Mouse (Mus musculus) urinary bladder, postnatal 10 days (tissue): ENCODE data around the gene Plekhn1.

Experiments used
- DNase-seq: peaks from one replicate; pipeline ENCODE4 v3.0.0; 2022; ENCODE audit warnings: low spot score

The Plekhn1 gene

GRCm38 (mm10) chr4:156184291-156184954 is 50.2 kb downstream of the Plekhn1 start:
- no peak for DNase-seq

DNA sequence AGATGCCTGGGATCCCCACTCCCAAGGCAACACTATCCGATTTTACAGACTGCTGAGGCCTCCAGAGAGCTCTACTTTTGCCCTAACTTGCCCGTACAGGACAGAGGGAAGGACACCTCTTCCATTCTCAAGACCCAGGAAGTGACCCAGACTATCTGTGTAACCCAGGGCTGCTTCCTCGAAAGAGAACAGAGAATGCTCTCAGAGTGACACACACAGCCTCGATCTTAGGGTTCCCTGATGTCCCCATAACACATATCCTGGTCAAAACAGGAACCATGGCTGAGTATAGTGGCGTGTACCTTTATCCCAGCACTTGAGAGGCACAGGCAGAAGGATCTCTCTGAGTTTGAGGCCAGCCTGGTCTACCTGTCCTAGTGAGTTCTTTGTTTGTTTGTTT is 50.9 kb downstream of the Plekhn1 start:
- DNase-seq: no peak

DNA sequence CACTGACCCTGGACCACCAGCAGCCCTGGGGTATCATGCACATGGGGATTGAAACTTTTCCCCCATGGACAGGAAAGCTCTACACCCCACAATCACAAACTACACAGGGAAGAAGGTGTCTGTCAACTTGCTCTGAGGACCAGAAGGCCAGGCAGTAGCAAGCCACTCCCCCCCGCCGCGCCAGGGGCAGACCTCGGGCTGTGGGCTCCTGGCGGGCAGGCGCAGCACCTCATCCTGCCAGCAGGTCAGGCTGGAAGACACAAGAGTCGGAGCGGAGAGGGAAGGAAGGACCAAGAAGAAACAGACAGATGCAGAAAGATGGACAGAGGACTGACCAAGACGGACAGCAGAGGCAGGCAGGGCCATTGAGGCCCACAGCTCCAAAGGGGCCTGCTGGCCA is 57.0 kb downstream of the Plekhn1 start:
- DNase-seq: no peak

GRCm38 (mm10) chr4:156171828-156172227 is 62.8 kb downstream of the Plekhn1 start:
- DNase-seq: no peak
